Mouse (Mus musculus) CH12.LX (cell line): Measurements from ENCODE around the gene Sstr2.

ENCODE experiments used
- BHLHE40 ChIP-seq: IDR thresholded peaks from 2 replicates; pipeline ENCODE4 v1.6.1; 2011; ENCODE audit warnings: mild to moderate bottlenecking, low read depth, low read length, improper control_type of control experiment
- CTCF ChIP-seq, 2 experiments: IDR thresholded peaks in 1 of 2; conservative IDR thresholded peaks in 1 of 2; 2 replicates each; pipeline ENCODE4 v1.5.1; 2011 to 2012; ENCODE audit warnings: low read depth in 2 of 2, low read length in 2 of 2, improper control_type of control experiment in 1 of 2, inconsistent platforms in 1 of 2, mild to moderate bottlenecking in 1 of 2, moderate library complexity in 1 of 2
- GABPA ChIP-seq: IDR thresholded peaks from 2 replicates; pipeline ENCODE4 v1.6.1; 2012; ENCODE audit warnings: low read depth, low read length, improper control_type of control experiment, inconsistent platforms; ENCODE audit not compliant: insufficient replicate concordance
- MYC ChIP-seq: IDR thresholded peaks from 2 replicates; pipeline ENCODE4 v1.6.1; 2011; ENCODE audit warnings: low read depth, mild to moderate bottlenecking, improper control_type of control experiment, low read length
- NRF1 ChIP-seq: IDR thresholded peaks from 2 replicates; pipeline ENCODE4 v1.6.1; 2014; ENCODE audit warnings: low read depth, mild to moderate bottlenecking, inconsistent platforms, low read length, improper control_type of control experiment, moderate library complexity
- PAX5 ChIP-seq: IDR thresholded peaks from 2 replicates; pipeline ENCODE4 v1.6.1; 2012; ENCODE audit warnings: low read length, inconsistent platforms, mixed read lengths
- POLR2A ChIP-seq: IDR thresholded peaks from 2 replicates; pipeline ENCODE4 v1.6.1; 2011; ENCODE audit warnings: low read depth, mild to moderate bottlenecking, improper control_type of control experiment, low read length
- USF2 ChIP-seq: conservative IDR thresholded peaks from 2 replicates; pipeline ENCODE4 v1.6.1; 2011; ENCODE audit warnings: low read depth, low read length, improper control_type of control experiment

GRCm38 (mm10) chr11:113658763-113659162, 39.6 kb downstream of the Sstr2 start:
- TF ChIP-seq POLR2A = no peak
- TF ChIP-seq NRF1 = no peak
- TF ChIP-seq CTCF (conservative IDR thresholded peaks at IDR 0.05 in 1 of 2, IDR thresholded peaks at IDR 0.05 in 1 of 2; ENCODE audit: low read depth in 2 of 2, low read length in 2 of 2) = no peak
- no peak for TF ChIP-seq BHLHE40
- TF ChIP-seq USF2 = no peak
- TF ChIP-seq MYC = no peak
- TF ChIP-seq GABPA = no peak
- no peak for TF ChIP-seq PAX5
